Mouse (Mus musculus): ENCODE data around the gene Ap1g2. TPM values are rescaled to one million over a fixed set of nuclear protein-coding genes. Genes with fewer than 3 reads are reported as not detected.

The Ap1g2 gene
- total RNA-seq (2021): 1 to 10 TPM; 7.7 to 9.5 TPM
- long read RNA-seq, experiment 1, partial matches to known transcripts: 1 of 4 reads
- long read RNA-seq, experiment 1, other reads (novel, unspliced or antisense): 3 of 4 reads
- long read RNA-seq, experiment 2, partial matches to known transcripts: 50 of 64 reads
- long read RNA-seq, experiment 2, other reads (novel, unspliced or antisense): 13 of 64 reads

- intact Hi-C loops (cut with DNase I): no loop called here
- TF ChIP-seq CTCF (IDR thresholded peaks at IDR 0.05): peak; percentile 42
- DNase-seq (ENCODE audit: extremely low spot score in 1 of 2, low spot score in 2 of 2): peak; percentile 87
- peak within 1 kb of the TSS; percentile 89 for H3K27ac ChIP-seq
- H3K4me3 ChIP-seq: peak within 1 kb of the TSS; percentile 53
These were observed at the start of gene Ap1g2 for GRCm38 (mm10) chr14:55105836-55106809. TSS of gene Ap1g2 (minus strand) at chr14:55106593.

DNA sequence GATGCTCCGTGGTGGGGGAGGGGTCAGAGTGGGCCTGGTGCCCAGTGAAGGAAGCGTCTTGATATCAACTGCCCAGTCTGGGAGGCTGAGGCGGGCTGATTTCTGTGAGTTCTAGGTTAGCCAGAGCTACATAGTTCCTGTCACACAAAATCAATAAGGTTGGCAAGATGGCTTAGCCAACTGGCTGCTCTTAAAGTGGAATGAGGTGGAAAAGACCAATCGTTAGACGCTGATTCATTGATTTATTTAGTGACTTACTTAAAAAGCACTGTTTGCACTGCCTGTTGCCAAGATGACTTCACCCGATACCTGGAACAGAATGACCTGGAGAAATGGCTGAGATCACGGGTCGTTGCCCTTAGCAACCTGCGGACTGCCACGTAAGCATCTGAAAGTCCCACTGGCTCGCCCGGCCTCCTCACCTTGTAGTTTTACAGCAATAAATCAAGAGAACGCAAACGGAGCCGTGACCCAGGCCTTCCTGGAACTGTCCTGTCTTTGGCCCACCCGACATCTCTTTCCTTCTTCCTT, 46.6 kb upstream of the Ap1g2 start:
- DNase-seq (ENCODE audit: extremely low spot score in 1 of 2, low spot score in 2 of 2): no peak
- intact Hi-C loops (cut with DNase I): no loop called here
- TF ChIP-seq CTCF (IDR thresholded peaks at IDR 0.05): no peak
- H3K4me3 ChIP-seq: no peak overlapping the region
- no peak overlapping the region for H3K27ac ChIP-seq

DNA sequence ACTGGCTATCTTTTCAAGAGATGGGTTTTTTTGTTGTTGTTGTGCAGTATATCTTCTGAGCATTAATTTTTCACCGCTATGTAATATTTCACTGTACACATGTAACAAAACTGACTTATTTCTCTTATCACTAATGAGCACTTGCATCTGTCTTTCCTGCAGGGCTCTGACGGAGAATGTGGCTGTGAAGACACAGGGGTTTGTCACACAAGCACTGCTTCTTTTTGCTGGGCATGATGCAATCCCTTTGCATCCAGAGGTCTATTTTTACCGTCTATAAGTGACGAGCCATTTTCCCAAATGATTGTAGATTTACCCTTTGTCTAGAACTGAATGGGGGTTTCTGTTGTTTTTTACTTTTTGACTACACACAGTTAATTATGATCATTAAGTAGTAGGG, 45.8 kb upstream of the Ap1g2 start:
- H3K27ac ChIP-seq: no peak overlapping the region
- no peak for TF ChIP-seq CTCF (IDR thresholded peaks at IDR 0.05)
- H3K4me3 ChIP-seq: no peak overlapping the region
- DNase-seq (ENCODE audit: extremely low spot score in 1 of 2, low spot score in 2 of 2): no peak
- intact Hi-C loops (cut with DNase I): no loop called here

DNA sequence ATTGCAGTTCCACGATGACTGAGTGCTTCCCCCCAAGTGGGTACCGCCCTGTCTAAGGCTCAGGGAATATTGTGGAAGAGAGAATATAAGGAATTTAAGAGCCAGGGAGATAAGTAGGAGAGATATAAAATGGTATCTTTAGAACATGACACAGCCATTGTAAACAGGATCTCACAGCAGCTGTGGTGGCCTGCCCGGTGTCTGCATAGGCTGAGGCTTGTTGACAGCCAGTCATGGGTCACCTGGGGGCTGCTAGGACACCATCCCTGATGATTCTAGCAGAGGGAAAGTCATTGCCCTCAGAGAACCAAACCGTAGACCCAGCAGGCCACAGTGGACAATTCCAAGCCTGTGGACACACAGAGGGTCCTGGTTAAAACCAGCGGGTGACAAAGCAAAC, 44.6 kb upstream of the Ap1g2 start:
- intact Hi-C loops (cut with DNase I): no loop called here

DNA sequence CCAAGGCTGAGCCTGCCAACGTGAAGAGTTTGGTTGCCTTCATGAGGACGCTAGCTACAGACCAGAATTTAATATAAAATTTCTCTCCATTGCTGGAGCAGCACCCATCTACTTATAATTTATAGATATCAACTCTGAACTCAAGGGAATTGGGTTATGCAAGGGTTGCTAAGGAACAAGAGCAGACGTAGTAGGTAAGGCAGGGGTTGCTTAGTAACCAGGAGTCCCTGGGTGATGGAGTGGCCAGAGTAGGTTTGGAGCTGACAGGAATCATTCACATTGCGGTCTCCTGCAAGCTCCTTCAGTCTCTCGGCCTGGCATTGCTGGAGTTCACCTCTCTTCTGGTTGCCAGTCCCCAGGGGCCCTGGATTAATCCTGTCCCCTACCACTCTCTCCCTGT, 42.6 kb upstream of the Ap1g2 start:
- no peak for TF ChIP-seq CTCF (IDR thresholded peaks at IDR 0.05)
- no peak overlapping the region for H3K27ac ChIP-seq
- no peak for DNase-seq (ENCODE audit: extremely low spot score in 1 of 2, low spot score in 2 of 2)
- no peak overlapping the region for H3K4me3 ChIP-seq
- intact Hi-C loops (cut with DNase I): loop anchor here (5.0 kb wide), 4 partner anchors 63 to 308 kb away; no protein-coding TSS in a partner anchor

More for the DNA sequence above, 44.6 kb upstream of the Ap1g2 start:
- Histone ChIP-seq H3K27ac (no peak overlapping the region), H3K4me3 (no peak overlapping the region)
- no peak for DNase-seq (ENCODE audit: extremely low spot score in 1 of 2, low spot score in 2 of 2)
- TF ChIP-seq CTCF (IDR thresholded peaks at IDR 0.05): no peak

- Histone ChIP-seq H3K27ac (no peak overlapping the region), H3K4me3 (no peak overlapping the region)
- intact Hi-C loops (cut with DNase I): loop anchor here (5.0 kb wide), 4 partner anchors 64 to 309 kb away; no protein-coding TSS in a partner anchor
- DNase-seq (ENCODE audit: extremely low spot score in 1 of 2, low spot score in 2 of 2): peak; percentile 58 to 80
- peak; percentile 93 for TF ChIP-seq CTCF (IDR thresholded peaks at IDR 0.05)
These were observed 42.0 kb upstream of the Ap1g2 start for GRCm38 (mm10) chr14:55148363-55148915.

GRCm38 (mm10) chr14:55146829-55147401, 40.5 kb upstream of the Ap1g2 start:
- no peak for DNase-seq (ENCODE audit: extremely low spot score in 1 of 2, low spot score in 2 of 2)
- Histone ChIP-seq H3K4me3 (no peak overlapping the region), H3K27ac (no peak overlapping the region)
- TF ChIP-seq CTCF (IDR thresholded peaks at IDR 0.05): no peak
- intact Hi-C loops (cut with DNase I): loop anchor here (5.0 kb wide), 4 partner anchors 65 to 310 kb away; no protein-coding TSS in a partner anchor

GRCm38 (mm10) chr14:55146324-55146723, 39.9 kb upstream of the Ap1g2 start:
- Histone ChIP-seq H3K4me3 (no peak overlapping the region), H3K27ac (no peak overlapping the region)
- no peak for DNase-seq (ENCODE audit: extremely low spot score in 1 of 2, low spot score in 2 of 2)
- intact Hi-C loops (cut with DNase I): loop anchor here (5.0 kb wide), 4 partner anchors 66 to 311 kb away; no protein-coding TSS in a partner anchor
- no peak for TF ChIP-seq CTCF (IDR thresholded peaks at IDR 0.05)

- DNase-seq (ENCODE audit: extremely low spot score in 1 of 2, low spot score in 2 of 2): no peak
- Histone ChIP-seq H3K4me3 (no peak overlapping the region), H3K27ac (no peak overlapping the region)
- TF ChIP-seq CTCF (IDR thresholded peaks at IDR 0.05): no peak
- intact Hi-C loops (cut with DNase I): no loop called here
These were observed 32.9 kb upstream of the Ap1g2 start for GRCm38 (mm10) chr14:55139313-55139712.

GRCm38 (mm10) chr14:55135676-55136075, 29.3 kb upstream of the Ap1g2 start:
- no peak for TF ChIP-seq CTCF (IDR thresholded peaks at IDR 0.05)
- no peak for DNase-seq (ENCODE audit: extremely low spot score in 1 of 2, low spot score in 2 of 2)
- no peak overlapping the region for H3K4me3 ChIP-seq
- intact Hi-C loops (cut with DNase I): no loop called here
- no peak overlapping the region for H3K27ac ChIP-seq

- Histone ChIP-seq H3K4me3 (no peak overlapping the region), H3K27ac (peak overlapping the region; percentile 65; the same call in 1 of the 2 replicates)
- intact Hi-C loops (cut with DNase I): no loop called here
- TF ChIP-seq CTCF (IDR thresholded peaks at IDR 0.05): no peak
- DNase-seq (ENCODE audit: extremely low spot score in 1 of 2, low spot score in 2 of 2): no peak
These were observed 20.1 kb upstream of the Ap1g2 start for GRCm38 (mm10) chr14:55126521-55126920.
